Mouse (Mus musculus): ENCODE data around the gene Dgkh. TPM values are rescaled to one million over a fixed set of nuclear protein-coding genes. Genes with fewer than 3 reads are reported as not detected.

The Dgkh gene
- polyA plus RNA-seq, 1 experiment from 2014 or later, result 2.3 TPM

DNA sequence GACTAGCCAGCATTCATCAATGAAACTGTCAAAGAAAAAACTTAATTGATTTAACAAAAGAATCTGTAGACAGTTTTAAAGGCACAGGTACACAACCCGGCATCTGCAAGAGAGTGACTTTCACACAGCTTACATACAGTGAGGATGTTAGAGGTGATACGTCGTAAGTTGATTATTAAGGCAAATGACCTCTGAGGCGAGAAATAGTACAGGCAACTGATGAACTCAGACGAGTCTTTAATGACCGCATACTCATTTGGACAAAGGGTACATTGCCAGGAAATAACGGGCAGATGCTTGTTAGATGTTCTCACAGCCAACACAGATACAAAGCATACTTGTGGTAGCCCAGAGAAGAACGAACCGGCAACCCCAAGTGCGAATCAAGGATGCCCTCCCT is 78.4 kb downstream of the Dgkh start:
- in situ Hi-C loops (cut with MboI; ENCODE audit: low pct_unique_long_range_greater_than_20kb), result loop anchor here (25.0 kb wide), 1 partner anchor 658 kb away; the partner anchor contains the start of gene Rgcc
- no peak for DNase-seq (ENCODE audit: low read depth, low spot score)
- POLR2A ChIA-PET, result interaction anchor here (0.5 kb wide), 1 partner anchor 200 kb away, joined by 7 read pairs; no protein-coding TSS in a partner anchor
- no peaks in the 10 kb centered on the region for H3K27me3 ChIP-seq
- no peak for TF ChIP-seq CTCF (IDR thresholded peaks at IDR 0.05)
- CTCF ChIA-PET, result interaction anchor here (1.2 to 2.1 kb wide), 3 partner anchors 17 to 41 kb away, joined by 3 to 5 read pairs (median 4); no protein-coding TSS in a partner anchor
- peak; percentile 35 for ATAC-seq

- peak; percentile 63 for TF ChIP-seq CTCF (IDR thresholded peaks at IDR 0.05)
- CTCF ChIA-PET, result interaction anchor here (1.1 to 2.1 kb wide), 7 partner anchors 8 to 198 kb away, joined by 3 to 6 read pairs (median 4); no protein-coding TSS in a partner anchor
These were observed 79.2 kb downstream of the Dgkh start for GRCm38 (mm10) chr14:78653333-78653732.

GRCm38 (mm10) chr14:78651696-78652095 is 80.9 kb downstream of the Dgkh start:
- no peak for DNase-seq (ENCODE audit: low read depth, low spot score)
- H3K27me3 ChIP-seq, result no peaks in the 10 kb centered on the region
- ATAC-seq, result no peak
- POLR2A ChIA-PET, result no interaction called here
- CTCF ChIA-PET, result interaction anchor here (0.6 to 1.2 kb wide), 2 partner anchors 13 to 26 kb away, joined by 3 to 4 read pairs; no protein-coding TSS in a partner anchor
- in situ Hi-C loops (cut with MboI; ENCODE audit: low pct_unique_long_range_greater_than_20kb), result loop anchor here (25.0 kb wide), 1 partner anchor 661 kb away; the partner anchor contains the start of gene Rgcc
- TF ChIP-seq CTCF (IDR thresholded peaks at IDR 0.05), result no peak

More at GRCm38 (mm10) chr14:78653333-78653732, 79.2 kb downstream of the Dgkh start:
- in situ Hi-C loops (cut with MboI; ENCODE audit: low pct_unique_long_range_greater_than_20kb), result loop anchor here (25.0 kb wide), 1 partner anchor 659 kb away; the partner anchor contains the start of gene Rgcc
- DNase-seq (ENCODE audit: low read depth, low spot score), result no peak
- POLR2A ChIA-PET, result no interaction called here
- no peak for ATAC-seq
- H3K27me3 ChIP-seq, result no peaks in the 10 kb centered on the region

GRCm38 (mm10) chr14:78650379-78651095 is 82.0 kb downstream of the Dgkh start:
- no peaks in the 10 kb centered on the region for H3K27me3 ChIP-seq
- ChIA-PET POLR2A (no interaction called here), CTCF (interaction anchor here (1.2 kb wide), 2 partner anchors 18 to 25 kb away, joined by 3 to 4 read pairs; no protein-coding TSS in a partner anchor)
- in situ Hi-C loops (cut with MboI; ENCODE audit: low pct_unique_long_range_greater_than_20kb), result loop anchor here (25.0 kb wide), 1 partner anchor 662 kb away; the partner anchor contains the start of gene Rgcc
- DNase-seq (ENCODE audit: low read depth, low spot score) (no peak), ATAC-seq (no peak)
- no peak for TF ChIP-seq CTCF (IDR thresholded peaks at IDR 0.05)

DNA sequence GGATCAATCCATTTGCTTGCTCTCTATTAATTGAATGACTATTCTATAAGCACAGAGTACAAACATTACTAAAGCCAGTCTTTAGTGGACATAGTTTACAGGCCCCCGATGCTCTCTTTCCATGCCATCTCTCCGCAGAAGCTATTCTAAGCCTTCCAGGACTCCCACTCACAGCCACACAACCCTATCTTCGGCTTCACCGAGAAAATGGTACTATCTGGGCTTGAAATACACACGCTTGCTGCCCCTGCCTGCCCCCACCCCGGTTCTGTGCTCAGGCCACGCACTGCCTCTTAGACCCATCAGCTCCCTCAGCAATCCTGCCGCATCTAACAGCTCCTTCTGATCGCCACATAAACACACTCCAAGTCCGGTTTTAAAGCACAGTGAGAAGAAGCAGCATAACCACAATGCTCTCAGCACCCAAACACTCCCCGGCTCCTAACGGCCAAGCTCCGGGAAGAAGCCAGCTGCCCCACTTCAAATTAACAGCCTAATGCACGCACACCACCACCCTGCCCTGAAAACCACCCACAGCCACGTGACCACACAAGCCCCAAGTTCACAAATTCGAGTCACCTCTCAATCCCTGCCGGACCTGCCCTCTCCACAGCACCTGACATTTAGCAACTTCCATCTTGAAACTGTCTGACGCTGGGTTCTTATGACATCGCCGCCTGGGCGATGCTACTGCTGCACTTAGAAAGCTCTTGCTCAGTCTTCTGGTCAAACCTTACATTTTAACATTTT is 82.9 kb downstream of the Dgkh start:
- in situ Hi-C loops (cut with MboI; ENCODE audit: low pct_unique_long_range_greater_than_20kb), result loop anchor here (25.0 kb wide), 1 partner anchor 663 kb away; the partner anchor contains the start of gene Rgcc
- CTCF ChIA-PET, result interaction anchor here (1.2 kb wide), 1 partner anchor 19 kb away, joined by 3 read pairs; no protein-coding TSS in a partner anchor
- no peak for TF ChIP-seq CTCF (IDR thresholded peaks at IDR 0.05)
- no peaks in the 10 kb centered on the region for H3K27me3 ChIP-seq
- DNase-seq (ENCODE audit: low read depth, low spot score), result no peak
- ATAC-seq, result no peak
- POLR2A ChIA-PET, result no interaction called here

GRCm38 (mm10) chr14:78645622-78646021 is 87.0 kb downstream of the Dgkh start:
- no peaks in the 10 kb centered on the region for H3K27me3 ChIP-seq
- CTCF ChIA-PET, result no interaction called here
- TF ChIP-seq CTCF (IDR thresholded peaks at IDR 0.05), result no peak
- DNase-seq (ENCODE audit: low read depth, low spot score) (no peak), ATAC-seq (no peak)
- POLR2A ChIA-PET, result no interaction called here
- in situ Hi-C loops (cut with MboI; ENCODE audit: low pct_unique_long_range_greater_than_20kb), result no loop called here

DNA sequence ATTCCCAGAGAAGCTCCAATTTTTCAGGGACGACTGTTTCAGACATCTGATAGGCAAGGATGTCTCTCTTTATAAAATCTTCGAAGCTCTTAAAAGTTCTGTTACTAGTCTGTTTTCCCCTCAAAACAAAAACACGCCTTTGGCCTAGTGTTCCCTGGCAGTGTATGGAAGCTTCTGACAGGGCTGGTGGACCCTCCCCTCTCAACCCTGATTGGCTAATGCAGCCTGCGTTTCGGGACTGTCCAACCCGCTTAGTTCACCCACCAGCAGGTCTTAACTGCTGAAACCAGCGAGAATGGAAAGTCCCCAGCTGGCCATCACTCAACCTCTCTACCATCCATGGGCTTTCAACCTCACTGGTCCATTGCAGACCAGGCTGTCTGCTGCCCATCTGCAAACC is 91.3 kb downstream of the Dgkh start:
- TF ChIP-seq CTCF (IDR thresholded peaks at IDR 0.05), result no peak
- ChIA-PET POLR2A (no interaction called here), CTCF (no interaction called here)
- ATAC-seq (no peak), DNase-seq (ENCODE audit: low read depth, low spot score) (no peak)
- in situ Hi-C loops (cut with MboI; ENCODE audit: low pct_unique_long_range_greater_than_20kb), result no loop called here
- no peaks in the 10 kb centered on the region for H3K27me3 ChIP-seq

DNA sequence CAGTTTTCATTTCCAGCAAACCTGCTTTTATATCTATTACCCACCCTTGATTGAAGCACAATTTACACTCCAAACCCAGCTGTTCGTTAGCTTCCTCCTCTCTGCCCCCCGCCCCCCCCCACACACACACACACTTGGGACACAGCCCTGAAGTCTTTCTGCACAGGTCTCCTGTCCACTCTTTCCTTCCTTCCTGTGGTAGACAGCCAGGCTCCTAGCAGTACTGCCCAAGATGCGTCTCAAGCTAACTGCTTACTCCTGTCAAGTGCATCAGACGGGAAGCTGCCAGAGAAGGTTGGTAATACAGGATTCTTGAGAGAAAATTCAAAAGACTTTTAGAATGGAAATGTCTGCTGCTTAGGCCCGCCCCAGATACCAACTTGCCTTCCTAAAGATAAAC is 92.9 kb downstream of the Dgkh start:
- TF ChIP-seq CTCF (IDR thresholded peaks at IDR 0.05), result no peak
- ChIA-PET CTCF (no interaction called here), POLR2A (interaction anchor here (0.6 to 0.7 kb wide), 2 partner anchors 11 to 64 kb away, joined by 3 read pairs; no protein-coding TSS in a partner anchor)
- DNase-seq (ENCODE audit: low read depth, low spot score), result no peak
- in situ Hi-C loops (cut with MboI; ENCODE audit: low pct_unique_long_range_greater_than_20kb), result no loop called here
- no peaks in the 10 kb centered on the region for H3K27me3 ChIP-seq
- no peak for ATAC-seq

GRCm38 (mm10) chr14:78635612-78636400 is 96.8 kb downstream of the Dgkh start:
- H3K27me3 ChIP-seq, result no peaks in the 10 kb centered on the region
- no peak for ATAC-seq
- ChIA-PET CTCF (no interaction called here), POLR2A (no interaction called here)
- in situ Hi-C loops (cut with MboI; ENCODE audit: low pct_unique_long_range_greater_than_20kb), result no loop called here
- TF ChIP-seq CTCF (IDR thresholded peaks at IDR 0.05), result no peak
- no peak for DNase-seq (ENCODE audit: low read depth, low spot score)

GRCm38 (mm10) chr14:78632747-78633146 is 99.8 kb downstream of the Dgkh start:
- POLR2A ChIA-PET, result no interaction called here
- ATAC-seq, result no peak
- no peak for TF ChIP-seq CTCF (IDR thresholded peaks at IDR 0.05)
- H3K27me3 ChIP-seq, result no peaks in the 10 kb centered on the region
- CTCF ChIA-PET, result no interaction called here
- DNase-seq (ENCODE audit: low read depth, low spot score), result no peak
- in situ Hi-C loops (cut with MboI; ENCODE audit: low pct_unique_long_range_greater_than_20kb), result no loop called here
